Mouse (Mus musculus): ENCODE measurements around the gene Ky. TPM values are rescaled to one million over a fixed set of nuclear protein-coding genes. Genes with fewer than 3 reads are reported as not detected.

Ky gene
- polyA plus RNA-seq, 1 experiment from 2014 or later: 0.92 TPM

DNA sequence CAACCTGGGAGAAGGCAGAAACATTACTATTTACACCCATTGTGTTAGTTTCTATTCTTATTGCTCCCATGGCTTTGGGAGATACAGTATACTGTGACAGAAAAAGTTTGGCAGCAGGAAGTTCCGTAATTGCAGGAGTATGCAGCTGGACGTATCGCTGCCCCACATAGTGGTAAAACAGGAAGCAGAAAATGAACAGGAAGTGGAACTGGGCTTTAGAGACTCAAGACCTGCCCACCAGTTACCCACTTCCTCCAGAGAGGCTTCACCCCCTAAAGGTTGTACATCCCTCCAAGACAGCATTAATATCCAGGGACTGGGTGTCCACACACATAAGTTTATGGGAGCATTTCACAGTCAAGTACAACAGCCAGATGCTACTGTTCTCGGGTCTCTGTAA, 15.8 kb downstream of the Ky start:
- ATAC-seq (ENCODE audit: low FRiP score): no peak
- 75% methylated on average over 4 of the region's 4 CpGs for WGBS
- Histone ChIP-seq H3K36me3 (replicated peaks; ENCODE audit: control insufficient read depth, insufficient read depth) (no peaks in the 10 kb centered on the region), H3K9ac (no peak overlapping the region), H3K9me3 (ENCODE audit: control insufficient read depth, low read length) (0 out of 2 replicates have a peak, but pooled peaks cover 6% of the 10 kb centered on the region), H3K27me3 (ENCODE audit: control insufficient read depth, insufficient read depth, low read length) (no peaks in the 10 kb centered on the region), H3K4me1 (replicated peaks; ENCODE audit: control insufficient read depth, insufficient read depth, low read length) (no peaks in the 10 kb centered on the region), H3K4me2 (replicated peaks) (no peak overlapping the region), H3K27ac (no peak overlapping the region), H3K4me3 (replicated peaks; ENCODE audit: low read length) (no peak overlapping the region)
- DNase-seq (ENCODE audit: low spot score): no peak

DNA sequence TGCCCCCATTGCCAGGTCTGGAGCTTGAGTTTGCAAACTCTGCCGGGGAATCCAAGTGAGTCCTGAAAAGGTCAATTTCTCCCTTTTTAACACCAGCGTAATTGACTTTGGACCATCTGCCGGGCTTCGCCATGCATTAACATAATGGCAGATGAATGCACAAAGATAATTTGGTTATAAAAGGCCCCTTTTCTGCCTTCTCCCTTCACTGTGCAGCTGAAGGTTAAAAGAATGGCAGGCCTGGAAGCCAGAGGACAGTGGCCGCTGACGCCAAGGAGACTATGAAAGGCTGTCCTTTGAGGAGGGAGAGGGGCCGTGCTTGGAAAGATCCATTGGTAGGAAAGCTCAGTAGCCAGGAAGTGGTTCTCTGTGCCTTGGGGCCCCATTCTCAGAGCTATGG, 22.6 kb downstream of the Ky start:
- no peak for ATAC-seq (ENCODE audit: low FRiP score)
- Histone ChIP-seq H3K9ac (no peak overlapping the region), H3K9me3 (ENCODE audit: control insufficient read depth, low read length) (no peaks in the 10 kb centered on the region), H3K36me3 (replicated peaks; ENCODE audit: control insufficient read depth, insufficient read depth) (no peaks in the 10 kb centered on the region), H3K4me1 (replicated peaks; ENCODE audit: control insufficient read depth, insufficient read depth, low read length) (peaks cover 12% of the 10 kb centered on the region; the same call in 1 of the 2 replicates), H3K27me3 (ENCODE audit: control insufficient read depth, insufficient read depth, low read length) (no peaks in the 10 kb centered on the region), H3K4me2 (replicated peaks) (no peak overlapping the region), H3K27ac (no peak overlapping the region; the same call in 1 of the 2 replicates), H3K4me3 (replicated peaks; ENCODE audit: low read length) (no peak overlapping the region)
- DNase-seq (ENCODE audit: low spot score): no peak
- WGBS: 28% methylated on average over 7 of the region's 7 CpGs

DNA sequence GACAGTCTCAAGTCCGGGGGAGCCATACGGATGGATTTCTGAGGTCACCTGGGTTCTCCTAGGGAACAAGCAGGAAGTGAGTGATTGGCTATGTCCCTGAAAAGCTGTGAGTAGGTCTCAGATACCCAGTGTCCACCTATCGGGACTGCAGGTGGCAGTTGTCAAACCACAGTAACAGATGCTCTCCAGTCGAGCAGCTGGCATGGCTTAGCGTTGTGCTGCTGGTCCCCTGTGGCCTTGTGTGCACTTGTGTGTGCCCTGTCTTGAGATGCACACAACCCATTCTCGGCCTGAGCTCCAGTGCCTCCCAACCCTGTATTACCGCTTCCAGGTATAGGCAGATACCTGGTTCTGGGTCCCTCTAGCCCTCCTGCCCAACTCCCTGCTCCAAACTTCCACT, 23.0 kb downstream of the Ky start:
- Histone ChIP-seq H3K9me3 (ENCODE audit: control insufficient read depth, low read length) (no peaks in the 10 kb centered on the region), H3K27me3 (ENCODE audit: control insufficient read depth, insufficient read depth, low read length) (no peaks in the 10 kb centered on the region), H3K4me2 (replicated peaks) (no peak overlapping the region), H3K27ac (no peak overlapping the region; the same call in 1 of the 2 replicates), H3K4me1 (replicated peaks; ENCODE audit: control insufficient read depth, insufficient read depth, low read length) (peaks cover 12% of the 10 kb centered on the region; the same call in 1 of the 2 replicates), H3K36me3 (replicated peaks; ENCODE audit: control insufficient read depth, insufficient read depth) (no peaks in the 10 kb centered on the region), H3K9ac (no peak overlapping the region), H3K4me3 (replicated peaks; ENCODE audit: low read length) (no peak overlapping the region)
- ATAC-seq (ENCODE audit: low FRiP score) (no peak), DNase-seq (ENCODE audit: low spot score) (no peak)
- WGBS: 59% methylated on average over 7 of the region's 7 CpGs

DNA sequence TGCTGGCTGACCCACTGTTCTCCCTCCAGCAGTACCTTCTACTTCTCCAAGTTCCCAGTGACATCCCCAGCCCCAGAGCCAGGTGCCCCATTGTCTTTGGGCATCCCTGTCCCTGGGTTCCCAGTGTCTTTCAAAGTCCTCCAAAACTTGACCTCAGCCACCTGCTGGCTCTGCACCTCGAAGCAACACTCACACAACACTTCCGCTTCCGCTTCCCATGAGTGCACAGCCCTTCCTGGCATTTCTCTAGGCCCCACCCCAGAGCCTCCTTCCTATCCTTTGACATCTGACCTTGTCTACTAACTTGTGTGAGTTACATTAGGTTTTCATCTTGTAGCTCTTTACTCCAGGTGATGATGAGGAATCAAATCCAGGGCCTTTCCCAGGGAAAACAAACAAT, 23.5 kb downstream of the Ky start:
- DNase-seq (ENCODE audit: low spot score): no peak
- H3K4me2 ChIP-seq (replicated peaks): no peak overlapping the region
- no peak for ATAC-seq (ENCODE audit: low FRiP score)
- no peaks in the 10 kb centered on the region for H3K36me3 ChIP-seq (replicated peaks; ENCODE audit: control insufficient read depth, insufficient read depth)
- H3K9ac ChIP-seq: no peak overlapping the region
- no peak overlapping the region for H3K4me3 ChIP-seq (replicated peaks; ENCODE audit: low read length)
- 84% methylated on average over 3 of the region's 3 CpGs for WGBS
- no peak overlapping the region for H3K27ac ChIP-seq
- peaks cover 12% of the 10 kb centered on the region; the same call in 1 of the 2 replicates for H3K4me1 ChIP-seq (replicated peaks; ENCODE audit: control insufficient read depth, insufficient read depth, low read length)
- H3K27me3 ChIP-seq (ENCODE audit: control insufficient read depth, insufficient read depth, low read length): no peaks in the 10 kb centered on the region
- H3K9me3 ChIP-seq (ENCODE audit: control insufficient read depth, low read length): no peaks in the 10 kb centered on the region

GRCm38 (mm10) chr9:102531051-102531892, 25.7 kb downstream of the Ky start:
- no peak overlapping the region for H3K4me2 ChIP-seq (replicated peaks)
- no peaks in the 10 kb centered on the region for H3K9me3 ChIP-seq (ENCODE audit: control insufficient read depth, low read length)
- H3K27me3 ChIP-seq (ENCODE audit: control insufficient read depth, insufficient read depth, low read length): no peaks in the 10 kb centered on the region
- ATAC-seq (ENCODE audit: low FRiP score): no peak
- no peak overlapping the region for H3K9ac ChIP-seq
- WGBS: 54% methylated on average over 21 of the region's 21 CpGs
- no peaks in the 10 kb centered on the region for H3K36me3 ChIP-seq (replicated peaks; ENCODE audit: control insufficient read depth, insufficient read depth)
- peaks cover 12% of the 10 kb centered on the region; the same call in 1 of the 2 replicates for H3K4me1 ChIP-seq (replicated peaks; ENCODE audit: control insufficient read depth, insufficient read depth, low read length)
- DNase-seq (ENCODE audit: low spot score): no peak
- no peak overlapping the region for H3K27ac ChIP-seq
- H3K4me3 ChIP-seq (replicated peaks; ENCODE audit: low read length): no peak overlapping the region

DNA sequence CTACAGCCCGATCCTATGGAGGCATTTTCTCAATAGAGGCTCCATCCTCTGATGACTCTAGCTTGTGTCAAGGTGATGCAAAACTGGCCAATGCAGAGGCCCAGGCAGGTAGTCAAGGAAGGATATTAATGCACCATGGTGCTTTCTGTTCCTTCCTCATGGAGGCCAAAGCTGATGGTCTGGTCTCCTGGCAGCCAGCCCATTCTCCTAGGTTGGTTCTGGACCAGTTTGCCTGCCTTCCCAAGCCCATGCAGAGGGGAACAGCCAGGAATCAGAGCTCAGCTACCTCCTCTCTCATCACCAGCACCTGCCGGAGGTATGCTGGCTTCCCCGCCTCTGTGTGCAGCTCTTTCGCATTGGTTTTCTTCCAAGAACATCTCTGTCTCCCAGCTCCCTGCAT, 31.4 kb downstream of the Ky start:
- Histone ChIP-seq H3K36me3 (replicated peaks; ENCODE audit: control insufficient read depth, insufficient read depth) (no peaks in the 10 kb centered on the region), H3K4me3 (replicated peaks; ENCODE audit: low read length) (no peak overlapping the region), H3K27me3 (ENCODE audit: control insufficient read depth, insufficient read depth, low read length) (no peaks in the 10 kb centered on the region), H3K9ac (no peak overlapping the region), H3K4me2 (replicated peaks) (no peak overlapping the region), H3K4me1 (replicated peaks; ENCODE audit: control insufficient read depth, insufficient read depth, low read length) (peaks cover under 1% of the 10 kb centered on the region; the same call in 1 of the 2 replicates), H3K27ac (no peak overlapping the region), H3K9me3 (ENCODE audit: control insufficient read depth, low read length) (no peaks in the 10 kb centered on the region)
- 92% methylated on average over 4 of the region's 4 CpGs for WGBS
- ATAC-seq (ENCODE audit: low FRiP score) (no peak), DNase-seq (ENCODE audit: low spot score) (no peak)

- Histone ChIP-seq H3K36me3 (replicated peaks; ENCODE audit: control insufficient read depth, insufficient read depth) (no peaks in the 10 kb centered on the region), H3K27ac (no peak overlapping the region), H3K9ac (no peak overlapping the region), H3K4me3 (replicated peaks; ENCODE audit: low read length) (no peak overlapping the region), H3K9me3 (ENCODE audit: control insufficient read depth, low read length) (no peaks in the 10 kb centered on the region), H3K4me1 (replicated peaks; ENCODE audit: control insufficient read depth, insufficient read depth, low read length) (peaks cover 20% of the 10 kb centered on the region), H3K27me3 (ENCODE audit: control insufficient read depth, insufficient read depth, low read length) (no peaks in the 10 kb centered on the region), H3K4me2 (replicated peaks) (no peak overlapping the region)
- 69% methylated on average over 7 of the region's 7 CpGs for WGBS
- DNase-seq (ENCODE audit: low spot score) (no peak), ATAC-seq (ENCODE audit: low FRiP score) (no peak)
Observed at GRCm38 (mm10) chr9:102539699-102540098, 34.1 kb downstream of the Ky start.

DNA sequence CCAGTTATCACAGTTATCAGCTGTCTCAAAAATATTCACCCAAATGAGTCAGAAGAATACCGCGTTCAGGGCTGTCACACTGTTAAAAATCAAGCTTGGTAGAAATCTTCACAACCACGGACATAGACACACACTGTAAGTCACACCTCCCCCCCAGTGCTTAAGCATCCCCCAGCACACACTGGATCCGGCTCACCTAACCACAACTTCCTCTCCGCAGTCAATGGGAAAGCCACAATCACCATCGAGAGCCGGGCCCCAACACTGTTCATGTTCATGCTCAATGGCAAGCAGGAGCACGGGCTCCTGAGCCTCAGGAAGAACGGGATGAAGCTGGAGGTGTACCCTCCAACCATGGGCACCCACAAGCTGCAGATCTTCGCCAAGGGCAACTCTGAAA, 36.1 kb downstream of the Ky start:
- peaks cover 36% of the 10 kb centered on the region for H3K4me1 ChIP-seq (replicated peaks; ENCODE audit: control insufficient read depth, insufficient read depth, low read length)
- H3K4me3 ChIP-seq (replicated peaks; ENCODE audit: low read length): no peak overlapping the region
- H3K36me3 ChIP-seq (replicated peaks; ENCODE audit: control insufficient read depth, insufficient read depth): no peaks in the 10 kb centered on the region
- ATAC-seq (ENCODE audit: low FRiP score): no peak
- H3K9ac ChIP-seq: no peak overlapping the region
- DNase-seq (ENCODE audit: low spot score): no peak
- no peaks in the 10 kb centered on the region for H3K9me3 ChIP-seq (ENCODE audit: control insufficient read depth, low read length)
- WGBS: 94% methylated on average over 10 of the region's 10 CpGs
- H3K27me3 ChIP-seq (ENCODE audit: control insufficient read depth, insufficient read depth, low read length): no peaks in the 10 kb centered on the region
- no peak overlapping the region for H3K27ac ChIP-seq
- no peak overlapping the region for H3K4me2 ChIP-seq (replicated peaks)

GRCm38 (mm10) chr9:102542540-102542939, 37.0 kb downstream of the Ky start:
- Histone ChIP-seq H3K27me3 (ENCODE audit: control insufficient read depth, insufficient read depth, low read length) (no peaks in the 10 kb centered on the region), H3K9me3 (ENCODE audit: control insufficient read depth, low read length) (no peaks in the 10 kb centered on the region), H3K4me1 (replicated peaks; ENCODE audit: control insufficient read depth, insufficient read depth, low read length) (peaks cover 43% of the 10 kb centered on the region), H3K9ac (no peak overlapping the region), H3K4me2 (replicated peaks) (no peak overlapping the region), H3K27ac (no peak overlapping the region), H3K4me3 (replicated peaks; ENCODE audit: low read length) (no peak overlapping the region), H3K36me3 (replicated peaks; ENCODE audit: control insufficient read depth, insufficient read depth) (no peaks in the 10 kb centered on the region)
- WGBS: 74% methylated on average over 8 of the region's 8 CpGs
- ATAC-seq (ENCODE audit: low FRiP score) (no peak), DNase-seq (ENCODE audit: low spot score) (no peak)
